Mouse (Mus musculus): ENCODE measurements around the gene Sv2c. TPM values are rescaled to one million over a fixed set of nuclear protein-coding genes. Genes with fewer than 3 reads are reported as not detected.

Gene Sv2c
- polyA plus RNA-seq, 1 experiment from 2014 or later: 1.6 TPM

GRCm38 (mm10) chr13:95959651-95960476 is 172.5 kb downstream of the Sv2c start:
- 0 out of 2 replicates have a peak, but pooled peaks cover 4% of the 10 kb centered on the region for H3K4me1 ChIP-seq (replicated peaks; ENCODE audit: control insufficient read depth, insufficient read depth)
- no peaks in the 10 kb centered on the region for H3K36me3 ChIP-seq (ENCODE audit: control insufficient read depth, insufficient read depth, low read length)
- H3K4me2 ChIP-seq (replicated peaks; ENCODE audit: low read depth): peak overlapping the region; percentile 31
- ATAC-seq (ENCODE audit: low FRiP score, low TSS enrichment) (no peak), DNase-seq (ENCODE audit: low spot score) (no peak)
- 0 out of 2 replicates have a peak overlapping the region, but pooled peaks have one; percentile 14 for H3K4me3 ChIP-seq (ENCODE audit: low read depth, low read length)
- peak overlapping the region; percentile 13; the same call in 1 of the 2 replicates for H3K9ac ChIP-seq (ENCODE audit: low read length)
- no peaks in the 10 kb centered on the region for H3K27me3 ChIP-seq (ENCODE audit: control insufficient read depth, insufficient read depth, low read length)
- 14% methylated on average over 14 of the region's 14 CpGs for WGBS
- no peaks in the 10 kb centered on the region for H3K9me3 ChIP-seq (ENCODE audit: control insufficient read depth, low read length)
- TF ChIP-seq CTCF (IDR thresholded peaks at IDR 0.05; ENCODE audit: low read depth) (no peak), EP300 (optimal IDR thresholded peaks at IDR 0.05) (no peak)
- H3K27ac ChIP-seq (replicated peaks): peak overlapping the region; percentile 65; the same call in 1 of the 2 replicates

DNA sequence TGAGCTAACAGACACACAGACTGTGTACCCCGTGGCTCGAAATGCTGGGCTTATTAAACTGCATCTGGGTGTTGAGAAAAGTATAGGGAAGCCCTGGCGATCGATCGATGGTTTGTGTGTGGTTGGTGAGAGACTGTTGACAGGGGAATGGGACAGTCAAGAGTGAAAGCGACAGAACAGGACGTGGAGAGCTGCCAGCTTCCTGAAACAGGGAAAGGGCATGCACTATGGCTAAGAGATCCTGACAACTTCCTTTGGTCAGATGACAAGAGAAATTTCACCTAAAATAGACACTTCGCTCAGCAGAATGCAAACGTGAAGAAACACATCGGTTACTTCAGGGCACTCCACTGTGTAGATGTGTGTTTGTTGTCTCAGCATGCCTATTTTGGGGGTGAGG is 175.2 kb downstream of the Sv2c start:
- Histone ChIP-seq H3K27ac (replicated peaks) (no peak overlapping the region), H3K4me2 (replicated peaks; ENCODE audit: low read depth) (no peak overlapping the region), H3K36me3 (ENCODE audit: control insufficient read depth, insufficient read depth, low read length) (no peaks in the 10 kb centered on the region), H3K27me3 (ENCODE audit: control insufficient read depth, insufficient read depth, low read length) (no peaks in the 10 kb centered on the region), H3K9ac (ENCODE audit: low read length) (no peak overlapping the region), H3K9me3 (ENCODE audit: control insufficient read depth, low read length) (no peaks in the 10 kb centered on the region), H3K4me1 (replicated peaks; ENCODE audit: control insufficient read depth, insufficient read depth) (0 out of 2 replicates have a peak, but pooled peaks cover 4% of the 10 kb centered on the region), H3K4me3 (ENCODE audit: low read depth, low read length) (no peak overlapping the region)
- ATAC-seq (ENCODE audit: low FRiP score, low TSS enrichment): no peak
- DNase-seq (ENCODE audit: low spot score): no peak
- TF ChIP-seq CTCF (IDR thresholded peaks at IDR 0.05; ENCODE audit: low read depth): no peak
- no peak for TF ChIP-seq EP300 (optimal IDR thresholded peaks at IDR 0.05)
- WGBS: 68% methylated on average over 10 of the region's 10 CpGs

GRCm38 (mm10) chr13:95956327-95956781 is 176.0 kb downstream of the Sv2c start:
- WGBS: 76% methylated on average over 2 of the region's 2 CpGs
- no peak for DNase-seq (ENCODE audit: low spot score)
- H3K27ac ChIP-seq (replicated peaks): no peak overlapping the region
- H3K9me3 ChIP-seq (ENCODE audit: control insufficient read depth, low read length): no peaks in the 10 kb centered on the region
- H3K4me3 ChIP-seq (ENCODE audit: low read depth, low read length): no peak overlapping the region
- no peak overlapping the region for H3K9ac ChIP-seq (ENCODE audit: low read length)
- ATAC-seq (ENCODE audit: low FRiP score, low TSS enrichment): no peak
- H3K4me1 ChIP-seq (replicated peaks; ENCODE audit: control insufficient read depth, insufficient read depth): 0 out of 2 replicates have a peak, but pooled peaks cover 4% of the 10 kb centered on the region
- H3K4me2 ChIP-seq (replicated peaks; ENCODE audit: low read depth): no peak overlapping the region
- no peaks in the 10 kb centered on the region for H3K27me3 ChIP-seq (ENCODE audit: control insufficient read depth, insufficient read depth, low read length)
- no peaks in the 10 kb centered on the region for H3K36me3 ChIP-seq (ENCODE audit: control insufficient read depth, insufficient read depth, low read length)
- no peak for TF ChIP-seq EP300 (optimal IDR thresholded peaks at IDR 0.05)
- TF ChIP-seq CTCF (IDR thresholded peaks at IDR 0.05; ENCODE audit: low read depth): no peak

DNA sequence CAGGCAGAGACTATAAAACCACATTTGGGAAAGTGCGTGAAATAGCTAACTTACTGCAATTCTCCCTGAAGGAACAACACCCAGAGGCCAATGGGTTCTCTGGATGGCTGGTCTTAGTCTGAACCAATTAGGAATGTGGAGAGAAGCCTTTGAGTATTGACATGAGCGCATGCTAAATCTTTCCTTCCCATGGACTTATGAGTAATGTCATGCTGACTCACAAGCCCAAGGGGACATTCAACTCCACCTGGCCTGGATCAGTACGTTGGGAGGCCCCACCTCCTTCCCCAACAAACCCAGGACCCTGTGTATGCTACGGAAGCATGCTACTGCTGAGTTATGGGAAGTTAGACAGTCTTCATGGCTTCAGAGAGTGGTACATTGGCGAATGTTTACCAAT is 177.2 kb downstream of the Sv2c start:
- Histone ChIP-seq H3K27ac (replicated peaks) (no peak overlapping the region), H3K4me2 (replicated peaks; ENCODE audit: low read depth) (no peak overlapping the region), H3K27me3 (ENCODE audit: control insufficient read depth, insufficient read depth, low read length) (no peaks in the 10 kb centered on the region), H3K4me1 (replicated peaks; ENCODE audit: control insufficient read depth, insufficient read depth) (0 out of 2 replicates have a peak, but pooled peaks cover 3% of the 10 kb centered on the region), H3K9ac (ENCODE audit: low read length) (no peak overlapping the region), H3K9me3 (ENCODE audit: control insufficient read depth, low read length) (no peaks in the 10 kb centered on the region), H3K4me3 (ENCODE audit: low read depth, low read length) (no peak overlapping the region), H3K36me3 (ENCODE audit: control insufficient read depth, insufficient read depth, low read length) (no peaks in the 10 kb centered on the region)
- WGBS: 69% methylated on average over 5 of the region's 5 CpGs
- ATAC-seq (ENCODE audit: low FRiP score, low TSS enrichment) (peak; percentile 46; the same call in 1 of the 2 replicates), DNase-seq (ENCODE audit: low spot score) (peak; percentile 21)
- TF ChIP-seq CTCF (IDR thresholded peaks at IDR 0.05; ENCODE audit: low read depth): no peak
- no peak for TF ChIP-seq EP300 (optimal IDR thresholded peaks at IDR 0.05)

DNA sequence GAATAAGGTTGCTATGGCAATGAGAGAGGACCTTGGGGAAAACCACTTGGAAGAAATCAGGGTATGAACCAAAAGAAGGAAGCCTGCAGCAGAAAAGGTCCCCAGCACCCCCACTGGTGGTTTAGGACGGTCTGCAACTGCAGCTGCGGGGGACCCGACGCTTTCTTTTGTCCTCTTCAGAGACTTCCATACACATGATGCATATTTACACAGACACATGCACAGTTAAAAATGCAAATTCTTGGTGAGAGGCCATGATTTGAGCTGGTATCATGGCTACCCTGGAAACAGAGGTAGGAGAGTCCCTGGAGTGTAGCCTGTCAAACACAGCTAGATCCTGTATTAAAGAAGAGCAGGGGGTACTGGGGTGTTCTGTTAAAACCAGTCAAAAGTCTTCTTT is 178.7 kb downstream of the Sv2c start:
- ATAC-seq (ENCODE audit: low FRiP score, low TSS enrichment) (no peak), DNase-seq (ENCODE audit: low spot score) (no peak)
- Histone ChIP-seq H3K9me3 (ENCODE audit: control insufficient read depth, low read length) (no peaks in the 10 kb centered on the region), H3K36me3 (ENCODE audit: control insufficient read depth, insufficient read depth, low read length) (no peaks in the 10 kb centered on the region), H3K27me3 (ENCODE audit: control insufficient read depth, insufficient read depth, low read length) (no peaks in the 10 kb centered on the region), H3K4me2 (replicated peaks; ENCODE audit: low read depth) (no peak overlapping the region), H3K4me3 (ENCODE audit: low read depth, low read length) (no peak overlapping the region), H3K4me1 (replicated peaks; ENCODE audit: control insufficient read depth, insufficient read depth) (no peaks in the 10 kb centered on the region), H3K9ac (ENCODE audit: low read length) (no peak overlapping the region), H3K27ac (replicated peaks) (no peak overlapping the region)
- TF ChIP-seq EP300 (optimal IDR thresholded peaks at IDR 0.05) (no peak), CTCF (IDR thresholded peaks at IDR 0.05; ENCODE audit: low read depth) (no peak)
- 75% methylated on average over 4 of the region's 4 CpGs for WGBS

DNA sequence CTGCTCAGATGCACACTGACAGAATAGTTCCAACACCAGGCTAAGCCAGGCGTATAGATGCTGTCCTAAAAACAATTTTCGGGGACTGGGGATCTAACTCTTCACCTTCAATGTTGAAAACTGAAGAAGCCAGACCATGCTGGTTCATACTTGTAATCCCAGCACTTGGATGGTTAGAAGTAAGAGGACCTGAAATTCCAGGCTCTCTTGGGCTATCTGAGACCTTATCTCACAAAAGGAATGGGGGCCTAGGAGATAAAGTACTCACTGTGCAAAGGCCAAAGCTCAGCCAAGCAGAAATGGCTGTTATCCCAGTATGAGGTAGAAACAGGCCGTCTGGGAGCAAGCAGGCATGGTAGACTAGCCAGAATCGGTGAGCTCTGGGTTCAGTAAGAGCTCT is 180.1 kb downstream of the Sv2c start:
- DNase-seq (ENCODE audit: low spot score) (no peak), ATAC-seq (ENCODE audit: low FRiP score, low TSS enrichment) (no peak)
- no peak overlapping the region for H3K9ac ChIP-seq (ENCODE audit: low read length)
- H3K4me2 ChIP-seq (replicated peaks; ENCODE audit: low read depth): no peak overlapping the region
- TF ChIP-seq CTCF (IDR thresholded peaks at IDR 0.05; ENCODE audit: low read depth) (no peak), EP300 (optimal IDR thresholded peaks at IDR 0.05) (no peak)
- no peaks in the 10 kb centered on the region for H3K9me3 ChIP-seq (ENCODE audit: control insufficient read depth, low read length)
- 70% methylated on average over 4 of the region's 4 CpGs for WGBS
- H3K27me3 ChIP-seq (ENCODE audit: control insufficient read depth, insufficient read depth, low read length): no peaks in the 10 kb centered on the region
- no peak overlapping the region for H3K27ac ChIP-seq (replicated peaks)
- H3K4me1 ChIP-seq (replicated peaks; ENCODE audit: control insufficient read depth, insufficient read depth): no peaks in the 10 kb centered on the region
- H3K36me3 ChIP-seq (ENCODE audit: control insufficient read depth, insufficient read depth, low read length): no peaks in the 10 kb centered on the region
- no peak overlapping the region for H3K4me3 ChIP-seq (ENCODE audit: low read depth, low read length)

Data from stomach, postnatal 0 days (tissue).